Mouse (Mus musculus) hindbrain, embryonic 16.5 days (tissue): ENCODE results near the gene Galnt7. TPM values are rescaled to one million over a fixed set of nuclear protein-coding genes. Genes with fewer than 3 reads are reported as not detected.
"Not testable (repeated sequence)": the region's sequence is repeated elsewhere in the genome, so short reads cannot be mapped to it uniquely, and the experiment has no call there.

Experiments
- ATAC-seq: fragments of 200-750 bp; cut with Nextera tagmentation; 2 replicates; pipeline ENCODE4 v1.8.0; 2017; ENCODE audit warnings: moderate TSS enrichment, moderate library complexity
- H3K27ac ChIP-seq: fragments of 300-500 bp; sonication (generic); 2 replicates; pipeline ENCODE4 v1.5.1; 2014; ENCODE audit warnings: low read depth, mild to moderate bottlenecking, control low read depth, low read length, moderate library complexity
- H3K27me3 ChIP-seq: fragments of 300-500 bp; sonication (generic); replicated peaks from 2 replicates; pipeline ENCODE4 v1.6.1; 2014; ENCODE audit warnings: low read length; ENCODE audit not compliant: control insufficient read depth, insufficient read depth
- H3K36me3 ChIP-seq: fragments of 300-500 bp; sonication (generic); 2 replicates; pipeline ENCODE4 v1.6.1; 2014; ENCODE audit warnings: mild to moderate bottlenecking, low read length, moderate library complexity, mixed read lengths; ENCODE audit not compliant: control insufficient read depth, insufficient read depth
- H3K4me1 ChIP-seq: fragments of 300-500 bp; sonication (generic); 2 replicates; pipeline ENCODE4 v1.6.1; 2014; ENCODE audit warnings: low read depth, low read length; ENCODE audit not compliant: control insufficient read depth, insufficient read depth
- H3K4me2 ChIP-seq: fragments of 300-500 bp; sonication (generic); 2 replicates; pipeline ENCODE4 v1.6.1; 2014; ENCODE audit warnings: mild to moderate bottlenecking, low read length, control low read depth, moderate library complexity
- H3K4me3 ChIP-seq: fragments of 300-500 bp; sonication (generic); 2 replicates; pipeline ENCODE4 v1.5.1; 2014; ENCODE audit warnings: mild to moderate bottlenecking, low read length, control low read depth, moderate library complexity
- H3K9ac ChIP-seq: fragments of 300-500 bp; sonication (generic); 2 replicates; pipeline ENCODE4 v1.6.1; 2014; ENCODE audit warnings: low read depth, mild to moderate bottlenecking, control low read depth, low read length, moderate library complexity
- H3K9me3 ChIP-seq: fragments of 300-500 bp; sonication (generic); 2 replicates; pipeline ENCODE4 v1.6.1; 2014; ENCODE audit warnings: mild to moderate bottlenecking, low read length, moderate library complexity; ENCODE audit not compliant: control insufficient read depth
- WGBS: fragments of 180-500 bp; shearing (Covaris S2); extraction: QIAGEN DNeasy Blood & Tissue Kit; methylation state at CpG from one replicate; pipeline ENCODE4 v1.1.7; 2014; 5-methylcytosine and 5-hydroxymethylcytosine counted together
- polyA plus RNA-seq: library from polyadenylated mRNA; unstranded; fragments of >200 nt; fragmentation: Nextera tagmentation; extraction: Ambion mirVana; gene quantifications from 2 replicates; pipeline ENCODE4 v1.2.1, GENCODE M21; 2015

The Galnt7 gene
- polyA plus RNA-seq, 1 experiment from 2014 or later, result 11.1 TPM

GRCm38 (mm10) chr8:57511316-57512118 lies 141.3 kb downstream of the Galnt7 start, which contains the start of gene Hmgb2:
Gene Hmgb2, plus strand, starts transcription at chr8:57511907.
- peak; percentile 100 for ATAC-seq
- Histone ChIP-seq H3K9ac (peak within 1 kb of the TSS; percentile 78), H3K27ac (peak within 1 kb of the TSS; percentile 98), H3K4me1 (peaks cover 2% of the 10 kb centered on the region; the same call in 1 of the 2 replicates), H3K4me2 (peak within 1 kb of the TSS; percentile 99), H3K36me3 (no peaks in the 10 kb centered on the region), H3K4me3 (peak within 1 kb of the TSS; percentile 82), H3K9me3 (no peaks in the 10 kb centered on the region), H3K27me3 (no peaks in the 10 kb centered on the region)
- WGBS, result under 1% methylated on average over 63 of the region's 63 CpGs

DNA sequence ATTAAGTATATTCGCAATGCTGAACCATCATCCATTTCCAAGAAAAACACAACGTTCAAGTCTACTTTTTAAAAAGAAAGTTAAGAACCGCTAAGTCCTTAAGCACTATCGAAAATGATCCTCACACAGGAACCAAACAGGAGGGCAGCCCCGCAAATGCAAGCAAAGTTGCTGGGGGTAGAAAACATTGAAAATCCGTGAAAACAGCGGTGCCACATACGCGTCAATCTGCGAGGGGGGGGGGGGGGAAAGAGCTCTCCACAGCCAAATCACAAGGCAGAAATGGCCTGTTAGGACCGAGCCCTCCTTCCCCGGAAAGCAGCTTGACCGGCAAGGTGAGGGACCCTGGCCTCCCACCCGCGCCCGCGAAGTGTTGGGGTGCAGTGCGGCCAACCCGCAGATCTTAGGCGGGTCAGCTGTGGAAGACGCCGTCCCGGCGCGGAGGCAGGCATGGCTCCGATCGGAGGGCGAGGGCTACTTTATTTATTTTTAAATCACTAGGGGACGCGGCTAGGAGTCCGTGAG lies 142.0 kb downstream of the Galnt7 start:
- Histone ChIP-seq H3K4me1 (peaks cover 2% of the 10 kb centered on the region; the same call in 1 of the 2 replicates), H3K9ac (peak overlapping the region; percentile 69), H3K9me3 (no peaks in the 10 kb centered on the region), H3K27me3 (no peaks in the 10 kb centered on the region), H3K4me3 (peak overlapping the region; percentile 82), H3K36me3 (no peaks in the 10 kb centered on the region), H3K4me2 (peak overlapping the region; percentile 99), H3K27ac (0 out of 2 replicates have a peak overlapping the region, but pooled peaks have one; percentile 48)
- under 1% methylated on average over 31 of the region's 31 CpGs for WGBS
- ATAC-seq, result no peak

DNA sequence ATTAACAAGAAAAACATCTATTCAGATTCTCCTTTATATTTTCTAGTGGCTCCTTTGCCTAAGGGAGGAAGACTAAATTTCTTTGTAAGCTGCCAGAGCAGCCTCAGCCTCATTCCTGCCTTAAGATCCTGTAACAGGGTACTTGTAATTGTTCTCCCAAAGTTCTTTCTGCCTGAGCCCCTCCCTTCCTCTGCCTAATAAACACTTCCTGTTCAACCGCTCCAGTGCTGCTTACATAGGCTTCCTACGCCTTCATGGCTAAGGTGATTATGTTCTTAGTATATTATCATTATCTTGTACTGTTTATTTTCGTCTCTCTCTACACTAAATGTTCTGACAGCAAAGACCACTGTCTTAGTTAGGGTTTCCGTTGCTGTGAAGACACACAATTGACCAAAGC lies 144.2 kb downstream of the Galnt7 start:
- WGBS, result 92% methylated on average over 4 of the region's 4 CpGs
- H3K9ac ChIP-seq, result no peak overlapping the region

GRCm38 (mm10) chr8:57507556-57508063 lies 145.2 kb downstream of the Galnt7 start:
- H3K4me3 ChIP-seq, result no peak overlapping the region
- H3K9ac ChIP-seq, result no peak overlapping the region
- no peaks in the 10 kb centered on the region for H3K9me3 ChIP-seq
- no peak overlapping the region for H3K27ac ChIP-seq
- H3K36me3 ChIP-seq, result no peaks in the 10 kb centered on the region
- no peak for ATAC-seq
- no peak overlapping the region for H3K4me2 ChIP-seq
- no peaks in the 10 kb centered on the region for H3K27me3 ChIP-seq
- 87% methylated on average over 4 of the region's 4 CpGs for WGBS
- H3K4me1 ChIP-seq, result no peaks in the 10 kb centered on the region

More for the DNA sequence above, 144.2 kb downstream of the Galnt7 start:
- Histone ChIP-seq H3K4me1 (peaks cover 2% of the 10 kb centered on the region; the same call in 1 of the 2 replicates), H3K27ac (no peak overlapping the region), H3K9me3 (no peaks in the 10 kb centered on the region), H3K4me3 (no peak overlapping the region), H3K36me3 (no peaks in the 10 kb centered on the region), H3K4me2 (no peak overlapping the region), H3K27me3 (no peaks in the 10 kb centered on the region)
- ATAC-seq, result no peak

- H3K4me1 ChIP-seq, H3K27me3 ChIP-seq, H3K9me3 ChIP-seq, H3K27ac ChIP-seq, H3K4me2 ChIP-seq, ATAC-seq, H3K36me3 ChIP-seq, H3K4me3 ChIP-seq, H3K9ac ChIP-seq: not testable (repeated sequence)
- 89% methylated on average over 1 of the region's 1 CpGs for WGBS
Measured at GRCm38 (mm10) chr8:57505500-57505899, 147.3 kb downstream of the Galnt7 start.

GRCm38 (mm10) chr8:57503641-57504040 lies 149.2 kb downstream of the Galnt7 start:
- Histone ChIP-seq H3K4me1 (no peaks in the 10 kb centered on the region; the same call in 1 of the 2 replicates), H3K9me3 (no peaks in the 10 kb centered on the region), H3K27me3 (no peaks in the 10 kb centered on the region; the same call in 1 of the 2 replicates), H3K4me3 (no peak overlapping the region), H3K9ac (no peak overlapping the region), H3K27ac (no peak overlapping the region), H3K36me3 (no peaks in the 10 kb centered on the region), H3K4me2 (no peak overlapping the region)
- 60% methylated on average over 5 of the region's 5 CpGs for WGBS
- ATAC-seq, result no peak

DNA sequence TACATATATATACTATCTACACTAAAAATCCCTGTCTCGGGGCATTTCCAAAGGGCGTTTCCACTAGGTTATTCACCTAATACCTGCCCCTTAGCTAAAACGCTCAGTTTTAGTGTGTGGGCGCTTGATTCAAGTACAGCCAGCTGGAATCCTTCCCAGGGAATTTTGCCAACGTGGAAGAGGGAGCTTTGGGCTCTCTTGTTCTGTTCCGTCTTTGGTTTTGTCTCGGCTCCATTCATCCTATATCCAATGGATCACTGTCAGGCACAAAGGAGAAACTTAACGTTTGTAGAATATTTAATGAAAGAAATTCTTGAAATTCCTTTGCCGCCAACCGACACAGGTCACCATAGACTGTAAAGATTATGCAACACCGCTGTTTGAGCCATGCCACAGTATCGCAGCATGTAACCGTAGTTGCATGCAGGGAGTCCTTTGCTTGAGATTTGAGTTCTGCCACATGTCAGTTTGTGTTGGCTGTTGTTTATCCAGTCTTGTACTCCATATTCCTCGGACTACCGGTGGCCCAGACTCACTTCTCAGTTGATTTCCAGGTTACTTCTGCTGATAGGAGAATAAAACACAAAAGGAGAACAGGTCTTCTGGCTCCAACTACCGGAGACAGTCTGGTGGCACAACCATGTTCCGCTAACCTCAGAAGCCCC lies 153.9 kb downstream of the Galnt7 start:
- H3K4me1 ChIP-seq, result no peaks in the 10 kb centered on the region; the same call in 1 of the 2 replicates
- no peaks in the 10 kb centered on the region for H3K9me3 ChIP-seq
- H3K4me2 ChIP-seq, result peak overlapping the region; percentile 50
- 27% methylated on average over 17 of the region's 17 CpGs for WGBS
- H3K36me3 ChIP-seq, result no peaks in the 10 kb centered on the region
- no peak overlapping the region; the same call in 1 of the 2 replicates for H3K9ac ChIP-seq
- peak overlapping the region; percentile 15 for H3K4me3 ChIP-seq
- no peak overlapping the region for H3K27ac ChIP-seq
- peak; percentile 72 for ATAC-seq
- no peaks in the 10 kb centered on the region; the same call in 1 of the 2 replicates for H3K27me3 ChIP-seq

GRCm38 (mm10) chr8:57498494-57498846 lies 154.4 kb downstream of the Galnt7 start:
- WGBS, result 33% methylated on average over 8 of the region's 8 CpGs
- peak overlapping the region; percentile 50 for H3K4me2 ChIP-seq
- H3K9ac ChIP-seq, result no peak overlapping the region; the same call in 1 of the 2 replicates
- H3K4me3 ChIP-seq, result peak overlapping the region; percentile 15
- H3K4me1 ChIP-seq, result no peaks in the 10 kb centered on the region; the same call in 1 of the 2 replicates
- no peaks in the 10 kb centered on the region for H3K9me3 ChIP-seq
- peak; percentile 28; the same call in 1 of the 2 replicates for ATAC-seq
- no peak overlapping the region for H3K27ac ChIP-seq
- no peaks in the 10 kb centered on the region for H3K36me3 ChIP-seq
- H3K27me3 ChIP-seq, result no peaks in the 10 kb centered on the region; the same call in 1 of the 2 replicates

GRCm38 (mm10) chr8:57491873-57492272 lies 161.0 kb downstream of the Galnt7 start:
- Histone ChIP-seq H3K27me3 (no peaks in the 10 kb centered on the region), H3K4me2 (no peak overlapping the region), H3K4me3 (no peak overlapping the region), H3K27ac (no peak overlapping the region), H3K36me3 (no peaks in the 10 kb centered on the region), H3K4me1 (no peaks in the 10 kb centered on the region), H3K9me3 (no peaks in the 10 kb centered on the region), H3K9ac (no peak overlapping the region)
- no peak for ATAC-seq
- 95% methylated on average over 4 of the region's 4 CpGs for WGBS
